Mouse (Mus musculus): ENCODE data around the gene Gclc. TPM values are rescaled to one million over a fixed set of nuclear protein-coding genes. Genes with fewer than 3 reads are reported as not detected.
A peak's percentile ranks its signal among the peaks of the same experiment; 100 is the strongest.

Gene Gclc
- polyA plus RNA-seq, 1 experiment from 2014 or later, result 12.3 TPM

- H3K4me1 ChIP-seq (ENCODE audit: control insufficient read depth, insufficient read depth, low read length), result peaks cover 2% of the 10 kb centered on the region; the same call in 1 of the 2 replicates
- H3K9me3 ChIP-seq (replicated peaks; ENCODE audit: control insufficient read depth, low read length), result no peaks in the 10 kb centered on the region
- ATAC-seq (replicated peaks; ENCODE audit: insufficient number of reproducible peaks, low FRiP score, low TSS enrichment), result no peak
- H3K4me3 ChIP-seq (ENCODE audit: low read depth, low read length), result peak overlapping the region; percentile 25
- peak overlapping the region; percentile 66 for H3K9ac ChIP-seq (ENCODE audit: low read depth, low read length)
- 28% methylated on average over 3 of the region's 3 CpGs for WGBS (ENCODE audit: insufficient replicate concordance)
- no peaks in the 10 kb centered on the region for H3K36me3 ChIP-seq (ENCODE audit: control insufficient read depth, insufficient read depth, low read length)
- H3K27me3 ChIP-seq (ENCODE audit: control insufficient read depth, insufficient read depth, low read length), result no peaks in the 10 kb centered on the region
- H3K4me2 ChIP-seq, result peak overlapping the region; percentile 63
- H3K27ac ChIP-seq (ENCODE audit: low read depth, low read length), result no peak overlapping the region
Measured at GRCm38 (mm10) chr9:77806426-77806825, 52.1 kb downstream of the Gclc start.

DNA sequence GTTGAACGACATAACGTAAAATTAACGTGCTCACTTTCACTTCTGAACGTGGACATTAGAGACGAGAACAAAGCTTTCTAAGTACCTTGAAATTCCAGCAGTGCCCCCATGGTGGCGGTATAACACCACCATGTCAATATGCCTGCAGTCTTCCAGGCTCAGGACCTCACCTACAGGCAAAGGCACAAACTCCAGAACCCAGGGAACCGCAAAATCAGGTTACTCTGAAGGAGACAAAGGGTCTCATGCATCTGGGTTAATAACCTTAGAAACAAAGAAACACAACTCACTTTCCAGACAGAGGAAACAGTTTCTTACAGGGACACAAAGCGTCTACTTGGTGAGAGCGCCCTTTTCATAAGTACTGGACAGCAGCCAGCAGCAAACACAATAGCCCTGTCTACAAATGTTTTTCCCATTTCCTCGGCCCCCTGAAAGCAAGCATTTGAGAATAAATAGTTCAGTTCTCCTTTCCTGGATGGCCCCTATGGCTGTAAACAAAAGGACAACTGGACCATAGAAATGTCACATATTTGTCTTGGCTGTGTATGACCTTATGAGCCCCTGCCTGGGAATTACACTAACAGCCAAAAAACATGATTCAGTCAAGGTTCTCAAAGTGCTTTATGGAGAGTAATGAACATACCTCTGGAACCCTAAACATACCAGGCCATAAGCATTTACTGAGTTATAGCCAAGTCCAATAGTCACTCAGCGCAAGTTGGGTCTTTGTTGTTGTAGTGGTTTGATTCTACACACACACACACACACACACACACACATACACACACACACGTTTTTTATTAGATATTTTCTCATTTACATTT is 52.7 kb downstream of the Gclc start:
- H3K9ac ChIP-seq (ENCODE audit: low read depth, low read length), result peak overlapping the region; percentile 66
- peak; percentile 68; the same call in 1 of the 2 replicates for ATAC-seq (replicated peaks; ENCODE audit: insufficient number of reproducible peaks, low FRiP score, low TSS enrichment)
- H3K36me3 ChIP-seq (ENCODE audit: control insufficient read depth, insufficient read depth, low read length), result no peaks in the 10 kb centered on the region
- WGBS (ENCODE audit: insufficient replicate concordance), result 26% methylated on average over 12 of the region's 12 CpGs
- H3K27ac ChIP-seq (ENCODE audit: low read depth, low read length), result no peak overlapping the region
- peak overlapping the region; percentile 63 for H3K4me2 ChIP-seq
- peaks cover 2% of the 10 kb centered on the region; the same call in 1 of the 2 replicates for H3K4me1 ChIP-seq (ENCODE audit: control insufficient read depth, insufficient read depth, low read length)
- no peaks in the 10 kb centered on the region for H3K9me3 ChIP-seq (replicated peaks; ENCODE audit: control insufficient read depth, low read length)
- H3K4me3 ChIP-seq (ENCODE audit: low read depth, low read length), result peak overlapping the region; percentile 25
- no peaks in the 10 kb centered on the region for H3K27me3 ChIP-seq (ENCODE audit: control insufficient read depth, insufficient read depth, low read length)

- Histone ChIP-seq H3K36me3 (ENCODE audit: control insufficient read depth, insufficient read depth, low read length) (no peaks in the 10 kb centered on the region), H3K27me3 (ENCODE audit: control insufficient read depth, insufficient read depth, low read length) (no peaks in the 10 kb centered on the region), H3K9ac (ENCODE audit: low read depth, low read length) (no peak overlapping the region), H3K4me2 (no peak overlapping the region), H3K4me3 (ENCODE audit: low read depth, low read length) (no peak overlapping the region), H3K27ac (ENCODE audit: low read depth, low read length) (no peak overlapping the region), H3K4me1 (ENCODE audit: control insufficient read depth, insufficient read depth, low read length) (peaks cover 2% of the 10 kb centered on the region; the same call in 1 of the 2 replicates), H3K9me3 (replicated peaks; ENCODE audit: control insufficient read depth, low read length) (no peaks in the 10 kb centered on the region)
- WGBS (ENCODE audit: insufficient replicate concordance), result 67% methylated on average over 6 of the region's 6 CpGs
- ATAC-seq (replicated peaks; ENCODE audit: insufficient number of reproducible peaks, low FRiP score, low TSS enrichment), result no peak
Measured at GRCm38 (mm10) chr9:77808481-77808880, 54.1 kb downstream of the Gclc start.

DNA sequence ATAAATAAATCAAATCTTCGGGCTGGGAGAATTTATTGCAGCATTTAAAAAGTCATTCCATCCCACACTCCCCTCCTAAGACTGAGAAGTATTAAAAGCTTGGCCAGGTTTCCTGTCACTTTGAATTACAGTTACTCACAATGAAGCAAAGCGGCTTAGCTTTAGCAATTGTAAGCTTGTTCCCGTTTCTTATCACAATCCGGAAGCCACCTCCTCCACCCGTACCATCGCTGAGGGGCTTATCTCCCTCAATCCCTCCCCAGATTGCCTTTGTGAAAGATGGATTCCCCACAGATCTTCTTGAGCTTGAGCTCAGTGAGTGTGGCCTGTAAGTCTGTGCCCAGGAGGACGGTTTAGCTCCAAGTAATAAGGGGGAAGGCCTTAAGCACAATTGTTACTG is 64.5 kb downstream of the Gclc start:
- no peak overlapping the region for H3K27ac ChIP-seq (ENCODE audit: low read depth, low read length)
- WGBS (ENCODE audit: insufficient replicate concordance), result 35% methylated on average over 7 of the region's 7 CpGs
- no peak overlapping the region for H3K4me3 ChIP-seq (ENCODE audit: low read depth, low read length)
- H3K4me2 ChIP-seq, result no peak overlapping the region
- no peak for ATAC-seq (replicated peaks; ENCODE audit: insufficient number of reproducible peaks, low FRiP score, low TSS enrichment)
- no peak overlapping the region for H3K9ac ChIP-seq (ENCODE audit: low read depth, low read length)
- H3K9me3 ChIP-seq (replicated peaks; ENCODE audit: control insufficient read depth, low read length), result no peaks in the 10 kb centered on the region; the same call in 1 of the 2 replicates
- no peaks in the 10 kb centered on the region for H3K27me3 ChIP-seq (ENCODE audit: control insufficient read depth, insufficient read depth, low read length)
- H3K36me3 ChIP-seq (ENCODE audit: control insufficient read depth, insufficient read depth, low read length), result no peaks in the 10 kb centered on the region
- no peaks in the 10 kb centered on the region for H3K4me1 ChIP-seq (ENCODE audit: control insufficient read depth, insufficient read depth, low read length)

GRCm38 (mm10) chr9:77819318-77819717 is 65.0 kb downstream of the Gclc start:
- Histone ChIP-seq H3K27me3 (ENCODE audit: control insufficient read depth, insufficient read depth, low read length) (no peaks in the 10 kb centered on the region), H3K36me3 (ENCODE audit: control insufficient read depth, insufficient read depth, low read length) (no peaks in the 10 kb centered on the region), H3K9me3 (replicated peaks; ENCODE audit: control insufficient read depth, low read length) (no peaks in the 10 kb centered on the region; the same call in 1 of the 2 replicates), H3K27ac (ENCODE audit: low read depth, low read length) (no peak overlapping the region), H3K4me3 (ENCODE audit: low read depth, low read length) (no peak overlapping the region), H3K4me2 (no peak overlapping the region), H3K4me1 (ENCODE audit: control insufficient read depth, insufficient read depth, low read length) (no peaks in the 10 kb centered on the region), H3K9ac (ENCODE audit: low read depth, low read length) (no peak overlapping the region)
- no peak for ATAC-seq (replicated peaks; ENCODE audit: insufficient number of reproducible peaks, low FRiP score, low TSS enrichment)
- 62% methylated on average over 2 of the region's 2 CpGs for WGBS (ENCODE audit: insufficient replicate concordance)

GRCm38 (mm10) chr9:77820836-77821235 is 66.5 kb downstream of the Gclc start:
- no peak overlapping the region for H3K4me3 ChIP-seq (ENCODE audit: low read depth, low read length)
- H3K27me3 ChIP-seq (ENCODE audit: control insufficient read depth, insufficient read depth, low read length), result no peaks in the 10 kb centered on the region
- H3K36me3 ChIP-seq (ENCODE audit: control insufficient read depth, insufficient read depth, low read length), result no peaks in the 10 kb centered on the region
- H3K9ac ChIP-seq (ENCODE audit: low read depth, low read length), result no peak overlapping the region
- no peak for ATAC-seq (replicated peaks; ENCODE audit: insufficient number of reproducible peaks, low FRiP score, low TSS enrichment)
- H3K27ac ChIP-seq (ENCODE audit: low read depth, low read length), result no peak overlapping the region
- WGBS (ENCODE audit: insufficient replicate concordance), result 57% methylated on average over 4 of the region's 4 CpGs
- H3K9me3 ChIP-seq (replicated peaks; ENCODE audit: control insufficient read depth, low read length), result no peaks in the 10 kb centered on the region; the same call in 1 of the 2 replicates
- no peaks in the 10 kb centered on the region for H3K4me1 ChIP-seq (ENCODE audit: control insufficient read depth, insufficient read depth, low read length)
- no peak overlapping the region for H3K4me2 ChIP-seq

DNA sequence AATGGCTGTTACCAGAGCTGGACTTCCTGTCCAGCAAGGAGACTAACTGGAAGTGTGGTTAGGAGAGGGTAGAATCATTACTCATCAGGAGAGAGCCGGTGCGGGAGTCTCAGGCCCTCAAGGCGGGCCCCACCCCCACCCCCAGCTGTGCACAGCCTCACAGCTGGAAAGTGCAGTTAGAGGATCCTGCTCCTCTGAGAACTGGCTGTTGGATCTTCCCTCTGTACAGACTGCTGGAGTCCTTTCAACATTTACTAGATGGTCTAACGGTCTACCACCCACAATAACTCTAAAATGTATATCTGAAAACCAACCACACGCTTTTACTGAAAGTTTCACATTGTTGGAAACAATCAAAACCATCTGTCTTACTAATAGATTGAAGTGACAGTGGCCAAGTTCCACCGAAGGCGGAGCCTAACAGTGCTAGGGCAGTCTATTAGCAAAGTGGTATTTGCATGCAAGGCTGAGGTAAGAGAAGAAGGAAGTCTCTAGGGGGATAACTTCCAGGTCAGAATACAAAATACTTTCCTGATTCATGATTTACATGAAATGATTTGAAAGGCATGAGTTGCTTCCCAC is 71.1 kb downstream of the Gclc start:
- H3K9me3 ChIP-seq (replicated peaks; ENCODE audit: control insufficient read depth, low read length), result no peaks in the 10 kb centered on the region
- no peak overlapping the region for H3K4me2 ChIP-seq
- H3K27me3 ChIP-seq (ENCODE audit: control insufficient read depth, insufficient read depth, low read length), result no peaks in the 10 kb centered on the region
- no peak overlapping the region for H3K4me3 ChIP-seq (ENCODE audit: low read depth, low read length)
- WGBS (ENCODE audit: insufficient replicate concordance), result 25% methylated on average over 7 of the region's 7 CpGs
- H3K36me3 ChIP-seq (ENCODE audit: control insufficient read depth, insufficient read depth, low read length), result no peaks in the 10 kb centered on the region
- H3K27ac ChIP-seq (ENCODE audit: low read depth, low read length), result no peak overlapping the region
- H3K9ac ChIP-seq (ENCODE audit: low read depth, low read length), result no peak overlapping the region
- no peak for ATAC-seq (replicated peaks; ENCODE audit: insufficient number of reproducible peaks, low FRiP score, low TSS enrichment)
- no peaks in the 10 kb centered on the region for H3K4me1 ChIP-seq (ENCODE audit: control insufficient read depth, insufficient read depth, low read length)

GRCm38 (mm10) chr9:77826237-77826636 is 71.9 kb downstream of the Gclc start:
- ATAC-seq (replicated peaks; ENCODE audit: insufficient number of reproducible peaks, low FRiP score, low TSS enrichment), result no peak
- H3K4me3 ChIP-seq (ENCODE audit: low read depth, low read length), result no peak overlapping the region
- H3K9ac ChIP-seq (ENCODE audit: low read depth, low read length), result no peak overlapping the region
- no peaks in the 10 kb centered on the region for H3K36me3 ChIP-seq (ENCODE audit: control insufficient read depth, insufficient read depth, low read length)
- H3K4me2 ChIP-seq, result no peak overlapping the region
- no peaks in the 10 kb centered on the region for H3K9me3 ChIP-seq (replicated peaks; ENCODE audit: control insufficient read depth, low read length)
- no peaks in the 10 kb centered on the region for H3K27me3 ChIP-seq (ENCODE audit: control insufficient read depth, insufficient read depth, low read length)
- 43% methylated on average over 4 of the region's 4 CpGs for WGBS (ENCODE audit: insufficient replicate concordance)
- no peak overlapping the region for H3K27ac ChIP-seq (ENCODE audit: low read depth, low read length)
- no peaks in the 10 kb centered on the region for H3K4me1 ChIP-seq (ENCODE audit: control insufficient read depth, insufficient read depth, low read length)
